Mouse (Mus musculus): ENCODE measurements at regions not wholly inside any gene's neighbourhood (a gene's known extent, or its start where the extent isn't known, plus 50 kb on each side); places are given as distances from the start of the nearest gene placed in this dataset.

GRCm38 (mm10) chr6:127320600-127320999 is 126.0 kb upstream of the Parp11 start:
- Histone ChIP-seq H3K4me3 (no peak overlapping the region), H3K27ac (no peak overlapping the region), H3K27me3 (no peaks in the 10 kb centered on the region), H3K4me1 (peaks cover 17% of the 10 kb centered on the region), H3K36me3 (no peaks in the 10 kb centered on the region), H3K9me3 (no peaks in the 10 kb centered on the region), H3K9ac (no peak overlapping the region), H3K4me2 (no peak overlapping the region)
- WGBS, result 84% methylated on average over 4 of the region's 4 CpGs
- ATAC-seq (ENCODE audit: insufficient number of reproducible peaks, insufficient read depth, low FRiP score, low TSS enrichment, low read depth), result no peak

- Histone ChIP-seq H3K9ac (no peak overlapping the region), H3K36me3 (no peaks in the 10 kb centered on the region), H3K4me3 (no peak overlapping the region), H3K4me2 (no peak overlapping the region), H3K9me3 (no peaks in the 10 kb centered on the region), H3K27ac (no peak overlapping the region), H3K27me3 (no peaks in the 10 kb centered on the region), H3K4me1 (peaks cover 18% of the 10 kb centered on the region)
- WGBS, result 85% methylated on average over 3 of the region's 3 CpGs
- ATAC-seq (ENCODE audit: insufficient number of reproducible peaks, insufficient read depth, low FRiP score, low TSS enrichment, low read depth), result no peak
Measured at GRCm38 (mm10) chr6:127321031-127321430, 125.6 kb upstream of the Parp11 start.

- WGBS, result 82% methylated on average over 7 of the region's 7 CpGs
- peaks cover 29% of the 10 kb centered on the region for H3K4me1 ChIP-seq
- no peaks in the 10 kb centered on the region for H3K36me3 ChIP-seq
- H3K27ac ChIP-seq, result no peak overlapping the region
- H3K4me3 ChIP-seq, result no peak overlapping the region
- ATAC-seq (ENCODE audit: insufficient number of reproducible peaks, insufficient read depth, low FRiP score, low TSS enrichment, low read depth), result no peak
- H3K4me2 ChIP-seq, result no peak overlapping the region
- no peak overlapping the region for H3K9ac ChIP-seq
- H3K27me3 ChIP-seq, result no peaks in the 10 kb centered on the region
- no peaks in the 10 kb centered on the region for H3K9me3 ChIP-seq
Measured at GRCm38 (mm10) chr6:127322398-127322797, 124.2 kb upstream of the Parp11 start.

DNA sequence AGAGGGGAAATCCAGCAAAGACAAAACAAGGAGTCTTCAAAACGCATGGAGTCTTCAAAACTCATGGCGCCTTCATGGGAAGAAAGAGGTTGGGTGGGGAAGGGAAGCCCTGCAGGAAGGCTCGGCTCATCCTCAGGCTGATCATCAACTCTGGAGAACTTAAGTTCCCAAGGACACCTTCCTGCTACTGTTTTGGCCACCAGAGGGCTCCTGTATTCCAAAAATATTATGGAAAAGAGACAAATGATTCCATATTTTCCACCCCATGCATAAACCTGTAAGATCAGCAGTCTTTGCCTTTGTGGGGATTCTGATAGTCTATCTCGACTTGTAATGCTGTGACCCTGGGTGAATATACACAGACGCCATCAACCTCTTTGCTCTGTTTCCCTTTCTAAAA is 121.7 kb upstream of the Parp11 start:
- H3K9me3 ChIP-seq, result no peaks in the 10 kb centered on the region
- no peaks in the 10 kb centered on the region for H3K36me3 ChIP-seq
- 41% methylated on average over 5 of the region's 5 CpGs for WGBS
- no peak overlapping the region for H3K4me2 ChIP-seq
- H3K27ac ChIP-seq, result 0 out of 2 replicates have a peak overlapping the region, but pooled peaks have one; percentile 9
- H3K4me1 ChIP-seq, result peaks cover 40% of the 10 kb centered on the region
- no peak overlapping the region for H3K4me3 ChIP-seq
- no peak overlapping the region for H3K9ac ChIP-seq
- ATAC-seq (ENCODE audit: insufficient number of reproducible peaks, insufficient read depth, low FRiP score, low TSS enrichment, low read depth), result no peak
- H3K27me3 ChIP-seq, result no peaks in the 10 kb centered on the region

DNA sequence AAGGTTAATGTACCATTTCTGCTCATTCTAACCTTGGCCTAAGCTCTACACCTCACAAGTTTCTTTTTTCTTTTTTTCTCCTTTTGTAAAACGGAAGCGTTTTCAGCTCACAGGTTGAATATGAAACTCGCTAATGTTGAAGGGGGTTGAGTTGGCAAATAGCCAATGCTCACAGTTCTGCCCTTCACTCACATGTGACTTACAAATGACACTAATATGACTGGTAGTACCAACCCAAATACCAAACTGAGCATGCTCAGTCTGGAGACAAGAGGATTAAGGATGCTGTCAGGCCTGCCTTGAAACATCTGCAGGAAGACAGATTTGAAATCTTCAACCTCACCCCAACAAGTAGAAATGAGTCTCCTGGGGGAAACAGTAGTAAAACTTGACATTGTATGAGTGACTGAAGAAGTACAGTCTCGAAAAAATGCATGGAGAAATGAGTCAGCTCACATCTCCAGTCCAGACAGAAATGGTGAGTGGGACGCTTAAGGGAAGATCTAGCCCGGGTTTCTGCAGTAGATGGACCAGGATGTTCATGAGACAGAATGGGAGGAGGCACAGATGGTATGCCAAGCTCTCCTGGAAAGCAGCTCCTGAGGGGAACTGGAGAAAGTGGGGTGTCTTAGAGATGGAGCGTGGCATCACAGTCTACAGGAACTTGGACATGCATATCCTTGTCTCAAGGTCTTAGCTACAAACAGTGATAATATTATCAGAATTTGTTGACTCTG is 120.9 kb upstream of the Parp11 start:
- Histone ChIP-seq H3K27ac (no peak overlapping the region), H3K27me3 (no peaks in the 10 kb centered on the region), H3K36me3 (no peaks in the 10 kb centered on the region), H3K9me3 (no peaks in the 10 kb centered on the region), H3K4me3 (no peak overlapping the region), H3K4me1 (peaks cover 46% of the 10 kb centered on the region), H3K4me2 (no peak overlapping the region), H3K9ac (no peak overlapping the region)
- ATAC-seq (ENCODE audit: insufficient number of reproducible peaks, insufficient read depth, low FRiP score, low TSS enrichment, low read depth), result no peak
- WGBS, result 72% methylated on average over 7 of the region's 7 CpGs

GRCm38 (mm10) chr6:127326333-127326729 is 120.3 kb upstream of the Parp11 start:
- Histone ChIP-seq H3K27me3 (no peaks in the 10 kb centered on the region), H3K9ac (no peak overlapping the region), H3K9me3 (no peaks in the 10 kb centered on the region), H3K4me1 (peaks cover 51% of the 10 kb centered on the region), H3K4me3 (no peak overlapping the region), H3K36me3 (no peaks in the 10 kb centered on the region), H3K4me2 (no peak overlapping the region), H3K27ac (0 out of 2 replicates have a peak overlapping the region, but pooled peaks have one; percentile 11)
- ATAC-seq (ENCODE audit: insufficient number of reproducible peaks, insufficient read depth, low FRiP score, low TSS enrichment, low read depth), result no peak
- 78% methylated on average over 6 of the region's 6 CpGs for WGBS

- peak overlapping the region; percentile 61 for H3K9ac ChIP-seq
- 45% methylated on average over 20 of the region's 20 CpGs for WGBS
- ATAC-seq (ENCODE audit: insufficient number of reproducible peaks, insufficient read depth, low FRiP score, low TSS enrichment, low read depth), result 0 out of 2 replicates have a peak, but pooled peaks have one; percentile 18
- no peaks in the 10 kb centered on the region for H3K36me3 ChIP-seq
- peak overlapping the region; percentile 70 for H3K4me2 ChIP-seq
- peaks cover 55% of the 10 kb centered on the region for H3K4me1 ChIP-seq
- H3K4me3 ChIP-seq, result peak overlapping the region; percentile 43
- no peaks in the 10 kb centered on the region for H3K9me3 ChIP-seq
- H3K27ac ChIP-seq, result peak overlapping the region; percentile 95
- no peaks in the 10 kb centered on the region for H3K27me3 ChIP-seq
Measured at GRCm38 (mm10) chr6:127329191-127330014, 117.2 kb upstream of the Parp11 start.

- Histone ChIP-seq H3K4me1 (peaks cover 49% of the 10 kb centered on the region), H3K36me3 (no peaks in the 10 kb centered on the region), H3K9ac (peak overlapping the region; percentile 69), H3K4me2 (peak overlapping the region; percentile 70), H3K4me3 (peak overlapping the region; percentile 43), H3K27ac (peak overlapping the region; percentile 95), H3K9me3 (no peaks in the 10 kb centered on the region), H3K27me3 (no peaks in the 10 kb centered on the region)
- peak; percentile 94 for ATAC-seq (ENCODE audit: insufficient number of reproducible peaks, insufficient read depth, low FRiP score, low TSS enrichment, low read depth)
- WGBS, result under 1% methylated on average over 46 of the region's 46 CpGs
Measured at GRCm38 (mm10) chr6:127330015-127330705, 116.5 kb upstream of the Parp11 start.

DNA sequence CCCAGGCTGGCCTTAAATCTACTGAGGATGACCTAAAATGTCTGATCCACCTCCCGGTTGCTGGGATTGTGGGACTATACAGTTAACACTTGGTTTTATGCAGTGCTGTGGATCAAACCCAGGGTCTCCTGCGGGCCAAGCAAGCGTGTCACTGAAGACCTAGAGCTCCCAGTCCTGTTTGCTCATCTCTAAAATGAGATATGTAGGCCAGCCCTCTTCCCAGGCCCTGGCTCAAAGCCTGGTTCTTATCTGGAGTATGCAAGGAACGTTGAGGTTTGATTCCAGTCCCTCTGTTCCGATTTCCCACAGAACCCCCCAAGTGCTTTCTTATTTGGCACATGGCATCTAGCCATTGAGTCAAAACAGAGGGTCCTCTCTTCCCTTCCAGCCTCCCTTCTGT is 115.5 kb upstream of the Parp11 start:
- Histone ChIP-seq H3K4me1 (peaks cover 51% of the 10 kb centered on the region), H3K4me2 (peak overlapping the region; percentile 70; the same call in 1 of the 2 replicates), H3K9me3 (no peaks in the 10 kb centered on the region), H3K9ac (no peak overlapping the region), H3K27me3 (no peaks in the 10 kb centered on the region), H3K27ac (peak overlapping the region; percentile 95), H3K36me3 (no peaks in the 10 kb centered on the region), H3K4me3 (no peak overlapping the region)
- 85% methylated on average over 5 of the region's 5 CpGs for WGBS
- no peak for ATAC-seq (ENCODE audit: insufficient number of reproducible peaks, insufficient read depth, low FRiP score, low TSS enrichment, low read depth)

- no peak overlapping the region for H3K4me3 ChIP-seq
- no peaks in the 10 kb centered on the region for H3K9me3 ChIP-seq
- 91% methylated on average over 6 of the region's 6 CpGs for WGBS
- H3K27me3 ChIP-seq, result no peaks in the 10 kb centered on the region
- H3K36me3 ChIP-seq, result no peaks in the 10 kb centered on the region
- no peak for ATAC-seq (ENCODE audit: insufficient number of reproducible peaks, insufficient read depth, low FRiP score, low TSS enrichment, low read depth)
- no peak overlapping the region for H3K4me2 ChIP-seq
- peaks cover 69% of the 10 kb centered on the region for H3K4me1 ChIP-seq
- no peak overlapping the region for H3K9ac ChIP-seq
- no peak overlapping the region for H3K27ac ChIP-seq
Measured at GRCm38 (mm10) chr6:127334256-127334655, 112.4 kb upstream of the Parp11 start.

GRCm38 (mm10) chr6:127335462-127335886 is 111.2 kb upstream of the Parp11 start:
- H3K36me3 ChIP-seq, result no peaks in the 10 kb centered on the region
- H3K9me3 ChIP-seq, result no peaks in the 10 kb centered on the region
- WGBS, result 52% methylated on average over 7 of the region's 7 CpGs
- ATAC-seq (ENCODE audit: insufficient number of reproducible peaks, insufficient read depth, low FRiP score, low TSS enrichment, low read depth), result no peak
- no peak overlapping the region for H3K9ac ChIP-seq
- no peak overlapping the region for H3K4me2 ChIP-seq
- H3K4me1 ChIP-seq, result peaks cover 63% of the 10 kb centered on the region
- H3K27me3 ChIP-seq, result no peaks in the 10 kb centered on the region
- no peak overlapping the region for H3K4me3 ChIP-seq
- no peak overlapping the region for H3K27ac ChIP-seq

Data from embryonic facial prominence, embryonic 13.5 days (tissue).